ENCODE assay signal across 9 mouse cellular contexts in genomic region chr9:46329250-46329648, GRCm38 (mm10). TPM values are rescaled to one million over a fixed set of nuclear protein-coding genes. Genes with fewer than 3 reads are reported as not detected.
DNase-seq lines count a peak whose midpoint lies in the region; ATAC-seq and TF ChIP-seq lines count a peak whose summit lies in the region.
"Had no signal": no experiment of that assay in that cellular context is flagged by ENCODE, and none has a peak within 500 bp of the region (broad histone marks: within the 10 kb centered on the region; RNA-seq: fewer than 3 reads in every experiment).

No protein-coding gene starts in this region.

- no peaks in the 10 kb centered on the region for H3K36me3 ChIP-seq in heart, embryonic 11.5 days (ENCODE audit: control insufficient read depth, insufficient read depth, low read length)
- H3K36me3 ChIP-seq in limb, embryonic 12.5 days, result no peaks in the 10 kb centered on the region
- no peaks in the 10 kb centered on the region for H3K36me3 ChIP-seq in neural tube, embryonic 13.5 days

- H3K4me1 ChIP-seq in bone marrow macrophage, adult 2 months (ENCODE audit: control insufficient read depth, insufficient read depth, low read length), result no peaks in the 10 kb centered on the region
- peaks cover 5% of the 10 kb centered on the region for H3K4me1 ChIP-seq in heart, embryonic 11.5 days (ENCODE audit: control insufficient read depth, insufficient read depth, low read length)
- peaks cover 16% of the 10 kb centered on the region for H3K4me1 ChIP-seq in limb, embryonic 12.5 days (replicated peaks)
- peaks cover 28% of the 10 kb centered on the region for H3K4me1 ChIP-seq in neural tube, embryonic 13.5 days (replicated peaks)

- no peak for TF ChIP-seq POLR2A in bone marrow macrophage, adult 2 months (IDR thresholded peaks at IDR 0.05; ENCODE audit: borderline replicate concordance, low read depth, low read length)

- 2% methylated on average over 19 of the region's 19 CpGs for WGBS in heart, embryonic 11.5 days (ENCODE audit: insufficient replicate concordance)
- 2% methylated on average over 19 of the region's 19 CpGs for WGBS in limb, embryonic 12.5 days
- 2% methylated on average over 19 of the region's 19 CpGs for WGBS in neural tube, embryonic 13.5 days

- H3K4me2 ChIP-seq in heart, embryonic 11.5 days, result peak overlapping the region; percentile 73
- H3K4me2 ChIP-seq in limb, embryonic 12.5 days, result peak overlapping the region; percentile 55
- peak overlapping the region; percentile 55 for H3K4me2 ChIP-seq in neural tube, embryonic 13.5 days

- ATAC-seq in cerebellum, adult (ENCODE audit: insufficient number of reproducible peaks, low FRiP score, low TSS enrichment), result peak; percentile 29; the same call in 1 of the 2 replicates
- ATAC-seq in heart, embryonic 11.5 days (replicated peaks; ENCODE audit: insufficient number of reproducible peaks, low FRiP score, low TSS enrichment), result no peak
- no peak for ATAC-seq in limb, embryonic 12.5 days (ENCODE audit: insufficient number of reproducible peaks, insufficient read depth, low FRiP score, low TSS enrichment, low read depth)
- peak; percentile 48; the same call in 1 of the 2 replicates for ATAC-seq in neural tube, embryonic 13.5 days (ENCODE audit: low read depth)

- peaks cover 4% of the 10 kb centered on the region; the same call in 1 of the 2 replicates for H3K27me3 ChIP-seq in heart, embryonic 11.5 days (ENCODE audit: control insufficient read depth, insufficient read depth, low read length)
- peaks cover 10% of the 10 kb centered on the region; the same call in 1 of the 2 replicates for H3K27me3 ChIP-seq in limb, embryonic 12.5 days
- no peaks in the 10 kb centered on the region; the same call in 1 of the 2 replicates for H3K27me3 ChIP-seq in neural tube, embryonic 13.5 days

- 0 out of 2 replicates have a peak overlapping the region, but pooled peaks have one; percentile 7 for H3K4me3 ChIP-seq in bone marrow macrophage, adult 2 months (ENCODE audit: insufficient read depth, low read length)
- peak overlapping the region; percentile 41 for H3K4me3 ChIP-seq in heart, embryonic 11.5 days (ENCODE audit: low read depth, low read length)
- H3K4me3 ChIP-seq in limb, embryonic 12.5 days (replicated peaks), result peak overlapping the region; percentile 27
- H3K4me3 ChIP-seq in neural tube, embryonic 13.5 days, result peak overlapping the region; percentile 27

- no peaks in the 10 kb centered on the region for H3K9me3 ChIP-seq in heart, embryonic 11.5 days (replicated peaks; ENCODE audit: control insufficient read depth, low read length)
- no peaks in the 10 kb centered on the region for H3K9me3 ChIP-seq in limb, embryonic 12.5 days
- no peaks in the 10 kb centered on the region for H3K9me3 ChIP-seq in neural tube, embryonic 13.5 days

- no peak overlapping the region for H3K27ac ChIP-seq in bone marrow macrophage, adult 2 months (ENCODE audit: insufficient read depth, low read depth, low read length)
- peak overlapping the region; percentile 57; the same call in 1 of the 2 replicates for H3K27ac ChIP-seq in heart, embryonic 11.5 days (ENCODE audit: low read depth, low read length)
- peak overlapping the region; percentile 68 for H3K27ac ChIP-seq in limb, embryonic 12.5 days
- H3K27ac ChIP-seq in neural tube, embryonic 13.5 days (replicated peaks), result peak overlapping the region; percentile 87

- TF ChIP-seq CTCF in bone marrow macrophage, adult 2 months (IDR thresholded peaks at IDR 0.05; ENCODE audit: low read depth, low read length), result no peak

- no peak for DNase-seq in cerebellum, postnatal 4 days (ENCODE audit: low spot score in 2 of 2)
- no peak for DNase-seq in c-Kit-positive CD71-positive TER-119-positive erythroid progenitor cells, embryonic 14.5 days (ENCODE audit: low spot score)
- no peak for DNase-seq in right cerebral cortex, postnatal 14 days

- peak overlapping the region; percentile 71 for H3K9ac ChIP-seq in heart, embryonic 11.5 days (ENCODE audit: low read depth, low read length)
- H3K9ac ChIP-seq in limb, embryonic 12.5 days (replicated peaks), result peak overlapping the region; percentile 42
- H3K9ac ChIP-seq in neural tube, embryonic 13.5 days, result peak overlapping the region; percentile 66

RNA-seq across cellular contexts. Expression of gene 4931429L15Rik, which starts 9.5 kb away (rescaled TPM):
- not detected in 2 replicates for polyA plus RNA-seq in bone marrow macrophage, adult 2 months (2012; ENCODE audit: insufficient read depth, insufficient read length, missing spikeins)
- not detected in 2 replicates for polyA plus RNA-seq in heart, embryonic 11.5 days (2014; fragmentation: Nextera tagmentation; extraction: Ambion mirVana)
- polyA plus RNA-seq in limb, embryonic 12.5 days (2016; fragmentation: Nextera tagmentation; extraction: Ambion mirVana), result not detected in 2 replicates
- polyA plus RNA-seq in neural tube, embryonic 13.5 days (2015; fragmentation: Nextera tagmentation; extraction: Ambion mirVana), result not detected in 2 replicates
- polyA plus RNA-seq: C2C12 had no signal

RNA-seq across cellular contexts. Expression of gene Bud13, which starts 46.4 kb away (rescaled TPM):
- 15.3 and 23.2 TPM in 2 replicates for polyA plus RNA-seq in bone marrow macrophage, adult 2 months (2012; ENCODE audit: insufficient read depth, insufficient read length, missing spikeins)
- polyA plus RNA-seq in heart, embryonic 11.5 days (2014; fragmentation: Nextera tagmentation; extraction: Ambion mirVana), result 16.6 and 17.0 TPM in 2 replicates
- polyA plus RNA-seq in limb, embryonic 12.5 days (2016; fragmentation: Nextera tagmentation; extraction: Ambion mirVana), result 35.6 and 36.8 TPM in 2 replicates
- polyA plus RNA-seq in neural tube, embryonic 13.5 days (2015; fragmentation: Nextera tagmentation; extraction: Ambion mirVana), result 15.7 and 18.3 TPM in 2 replicates

RNA-seq across cellular contexts. Expression of gene Zpr1, which starts 56.4 kb away (rescaled TPM):
- 35.5 and 41.6 TPM in 2 replicates for polyA plus RNA-seq in bone marrow macrophage, adult 2 months (2012; ENCODE audit: insufficient read depth, insufficient read length, missing spikeins)
- polyA plus RNA-seq in heart, embryonic 11.5 days (2014; fragmentation: Nextera tagmentation; extraction: Ambion mirVana), result 41.2 and 46.4 TPM in 2 replicates
- polyA plus RNA-seq in limb, embryonic 12.5 days (2016; fragmentation: Nextera tagmentation; extraction: Ambion mirVana), result 55.9 and 56.2 TPM in 2 replicates
- polyA plus RNA-seq in neural tube, embryonic 13.5 days (2015; fragmentation: Nextera tagmentation; extraction: Ambion mirVana), result 54.4 and 59.3 TPM in 2 replicates

Comparison
In these comparisons a context has a peak if more than half of its experiments do, and no peak if none do; other contexts are left out.
1. ATAC-seq: peak in cerebellum, adult (single experiment) and neural tube, embryonic 13.5 days (single experiment); none in heart, embryonic 11.5 days (single experiment) and limb, embryonic 12.5 days (single experiment).
2. Peak in every context shown above with its lines, with median percentiles within 50 percentile points of each other: H3K4me3 ChIP-seq, H3K4me2 ChIP-seq and H3K9ac ChIP-seq.